Mouse (Mus musculus): ENCODE measurements around the gene Ago4. TPM values are rescaled to one million over a fixed set of nuclear protein-coding genes. Genes with fewer than 3 reads are reported as not detected.

Gene Ago4
- 1.3 and 2.4 TPM in 2 replicates for polyA plus RNA-seq (2012; rRNA removed; ENCODE audit: low replicate concordance)

DNA sequence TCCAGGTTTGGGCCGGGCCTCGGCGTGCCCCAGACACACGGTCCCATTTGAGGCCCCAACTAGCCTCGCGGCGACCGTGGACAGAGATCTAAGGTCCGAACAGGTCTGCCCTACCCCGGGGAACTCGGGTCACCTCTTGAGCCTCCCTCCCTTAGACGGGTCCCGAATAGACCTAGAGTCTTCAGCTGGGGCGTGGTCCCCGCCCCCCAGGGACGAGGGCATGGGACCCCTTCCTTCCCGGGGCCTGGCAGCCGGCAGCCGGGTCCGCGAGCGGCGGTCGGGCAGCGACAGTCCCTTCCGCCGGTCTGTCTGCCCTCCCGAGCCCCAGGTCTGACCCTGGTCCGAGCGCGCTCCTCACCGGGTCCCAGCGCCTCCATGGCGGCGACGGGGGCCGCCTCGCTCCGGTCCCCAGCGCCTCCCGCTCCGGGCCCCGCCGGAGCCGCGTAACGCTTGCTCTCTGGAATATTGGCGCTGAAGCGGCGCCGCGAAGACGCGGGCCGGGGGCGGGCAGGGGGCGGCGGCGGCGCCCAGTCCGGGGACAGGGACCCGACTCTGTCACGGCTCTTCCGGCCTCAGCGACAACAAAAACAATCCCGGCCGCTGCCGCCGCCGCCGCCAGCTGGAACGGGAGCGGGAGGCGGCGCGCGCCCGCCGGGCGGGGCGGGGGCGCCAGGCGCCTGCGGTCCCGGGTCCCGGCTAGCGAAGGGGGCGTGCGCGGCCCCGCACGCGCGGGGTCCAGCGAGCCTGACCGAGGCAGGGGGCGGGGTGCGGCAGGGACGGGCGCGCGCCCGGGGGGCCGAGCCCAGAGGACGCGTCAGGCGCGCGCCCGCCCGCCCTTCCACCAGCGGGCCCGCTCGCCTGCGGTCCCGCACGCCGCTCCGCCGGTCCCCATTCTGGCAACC, at the start of gene Ago4:
Gene Ago4 (minus strand): TSS at position 646 of the 902 bp plus-strand sequence.

DNA sequence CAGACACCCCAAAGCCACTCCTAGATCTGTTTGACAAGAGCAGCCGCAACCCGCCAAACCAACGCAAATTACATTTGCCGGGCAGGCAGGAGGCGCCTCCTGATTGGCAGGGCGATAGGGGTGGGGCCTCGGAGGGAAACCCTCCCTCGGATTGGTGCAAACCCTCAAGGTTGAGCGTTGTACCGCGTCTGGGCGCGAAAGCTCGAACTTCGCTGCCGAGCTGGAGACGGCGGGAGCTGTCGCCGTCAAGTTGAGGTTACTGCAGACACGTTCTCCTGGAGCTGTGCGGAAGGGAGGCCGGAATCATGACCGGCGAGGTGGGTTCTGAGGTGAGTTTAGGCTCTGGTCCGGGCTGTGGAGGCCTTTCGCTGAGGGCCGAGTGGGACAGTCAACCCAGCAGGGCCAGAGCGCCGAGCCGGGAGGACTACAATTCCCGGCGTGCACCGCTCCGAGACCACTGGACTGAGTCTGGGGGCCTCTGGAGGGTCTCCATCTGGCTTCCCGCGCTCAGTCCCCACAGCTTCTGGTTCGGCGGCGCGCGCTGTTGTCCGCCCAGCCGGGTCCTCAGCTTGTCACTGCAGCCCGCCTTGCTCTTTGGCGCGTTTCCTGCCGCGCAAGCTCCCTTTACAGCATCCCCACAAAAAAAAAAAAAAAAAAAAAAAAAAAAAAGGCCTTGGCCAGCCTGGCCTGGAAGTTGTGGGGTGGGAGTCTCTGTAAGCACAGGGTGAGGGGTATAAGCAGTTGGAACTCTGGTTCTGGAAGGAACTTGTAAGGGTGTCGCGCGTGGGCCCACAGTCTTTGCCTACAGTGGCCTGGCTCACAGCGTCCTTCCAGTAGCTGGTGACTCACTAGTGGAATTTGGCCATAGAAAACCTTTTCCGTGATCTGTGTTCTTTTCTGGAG, 23.8 kb upstream of the Ago4 start, which contains the start of gene Clspn:
Gene Clspn (plus strand): TSS at position 127 of the 903 bp plus-strand sequence.

DNA sequence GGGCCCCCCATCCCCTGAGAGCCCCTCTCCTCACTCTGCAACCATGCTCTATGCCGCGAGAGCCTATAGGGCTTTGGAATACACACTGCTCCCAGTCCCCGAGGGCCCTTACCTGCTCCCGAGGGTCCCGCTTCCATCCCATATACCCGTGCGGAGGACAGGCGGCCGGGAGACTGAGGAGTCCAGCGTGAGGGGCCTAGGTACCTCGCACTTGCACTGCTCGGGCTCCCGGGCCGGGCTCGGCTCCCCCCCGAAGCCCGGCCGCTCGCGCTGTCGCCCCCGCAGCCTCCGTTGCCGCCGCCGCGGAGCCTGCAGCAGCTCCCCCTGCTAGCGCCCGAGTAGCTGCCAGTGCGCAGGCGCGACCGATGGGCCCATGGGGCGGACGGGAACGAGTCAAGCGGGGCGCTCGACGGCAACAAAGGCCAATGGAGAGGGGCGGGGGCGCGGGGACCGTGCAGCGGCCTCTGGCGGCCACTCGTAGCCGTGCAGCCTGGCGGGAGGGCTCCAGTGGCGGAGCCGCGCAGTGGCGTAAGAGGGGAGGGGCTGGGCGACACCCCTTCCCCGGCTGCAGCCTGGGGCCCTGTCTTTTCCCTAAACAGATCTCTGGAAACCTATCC, 64.9 kb downstream of the Ago4 start, which contains the start of gene Ago1:
Gene Ago1 (minus strand): TSS at position 299 of the 617 bp plus-strand sequence.

Other genes with a start within 250 kb of the Ago4 start
- gene Col8a2, start 246.7 kb downstream of the Ago4 start, polyA plus RNA-seq (2012; rRNA removed; ENCODE audit: low replicate concordance) = 0.36 and 0.53 TPM in 2 replicates
- 32.6 and 55.9 TPM in 2 replicates for gene Adprhl2, start 211.8 kb downstream of the Ago4 start, polyA plus RNA-seq (2012; rRNA removed; ENCODE audit: low replicate concordance)
- gene Tekt2, start 207.8 kb downstream of the Ago4 start, polyA plus RNA-seq (2012; rRNA removed; ENCODE audit: low replicate concordance) = 1.5 and 2.1 TPM in 2 replicates
- 11.2 and 25.3 TPM in 2 replicates for gene Ago3, start 103.9 kb downstream of the Ago4 start, polyA plus RNA-seq (2012; rRNA removed; ENCODE audit: low replicate concordance)
- 18.7 and 20.2 TPM in 2 replicates for gene Ago1, start 64.9 kb downstream of the Ago4 start, polyA plus RNA-seq (2012; rRNA removed; ENCODE audit: low replicate concordance)
- 0.22 and 0.59 TPM in 2 replicates for gene Clspn, start 23.5 kb upstream of the Ago4 start, polyA plus RNA-seq (2012; rRNA removed; ENCODE audit: low replicate concordance)
- gene 5730409E04Rik, start 76.3 kb upstream of the Ago4 start, polyA plus RNA-seq (2012; rRNA removed; ENCODE audit: low replicate concordance) = 17.1 and 20.6 TPM in 2 replicates
- gene Psmb2, start 144.2 kb upstream of the Ago4 start, polyA plus RNA-seq (2012; rRNA removed; ENCODE audit: low replicate concordance) = 174 and 310 TPM in 2 replicates
- 0.20 and 0.23 TPM in 2 replicates for gene Tfap2e, start 202.8 kb upstream of the Ago4 start, polyA plus RNA-seq (2012; rRNA removed; ENCODE audit: low replicate concordance)
- 36.9 and 55.0 TPM in 2 replicates for gene Ncdn, start 220.0 kb upstream of the Ago4 start, polyA plus RNA-seq (2012; rRNA removed; ENCODE audit: low replicate concordance)
- gene AU040320, start 220.1 kb upstream of the Ago4 start, polyA plus RNA-seq (2012; rRNA removed; ENCODE audit: low replicate concordance) = 30.3 and 32.6 TPM in 2 replicates

Measured in mammary gland, adult 2 months (tissue).